Mouse (Mus musculus) cerebellum, adult 2 months (tissue): Measurements from ENCODE around the gene Hcfc1r1.

Experiments
- CTCF ChIP-seq: fragments of 200-500 bp; IDR thresholded peaks from 2 replicates; pipeline ENCODE4 v1.5.1; 2011; ENCODE audit warnings: low read depth, mild to moderate bottlenecking, control low read depth, low read length, moderate library complexity, borderline replicate concordance; ENCODE audit not compliant: insufficient read depth
- POLR2A ChIP-seq: fragments of 200-500 bp; IDR thresholded peaks from 2 replicates; pipeline ENCODE4 v1.6.1; 2011; ENCODE audit warnings: low read length, control low read depth, borderline replicate concordance; ENCODE audit not compliant: insufficient read depth

DNA sequence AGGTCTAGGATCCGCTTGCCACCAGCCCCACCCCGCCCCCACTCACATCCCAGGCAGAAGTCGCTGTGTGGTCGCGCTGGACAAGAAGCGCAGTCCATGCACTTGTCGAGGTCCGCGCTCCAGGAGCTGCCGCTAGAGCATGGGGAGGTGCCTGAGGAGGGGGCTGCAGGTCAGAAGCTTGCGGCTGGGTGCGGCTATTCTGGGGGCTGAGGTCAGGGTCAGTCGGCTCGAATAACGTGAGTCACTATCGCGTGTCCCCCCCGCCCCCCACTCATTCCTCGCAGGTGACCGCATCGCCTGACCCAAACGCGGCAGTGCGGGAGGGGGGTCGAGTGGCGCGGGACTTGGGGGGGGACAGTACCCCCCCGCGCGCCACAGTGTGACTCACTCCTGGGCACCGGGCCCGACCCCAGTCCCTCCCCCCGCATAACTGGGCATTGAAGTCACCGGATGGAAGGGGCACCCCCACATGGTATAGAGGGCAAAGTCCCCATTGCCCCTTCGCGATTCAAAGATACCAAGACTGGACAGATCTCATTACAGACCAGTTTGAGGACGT lies 3.2 kb downstream of the Hcfc1r1 start:
- TF ChIP-seq POLR2A, result no peak
- no peak for TF ChIP-seq CTCF
